Mouse (Mus musculus) monocyte, adult 5-6 weeks (primary cell): Measurements from ENCODE around the gene Cnnm3. TPM values are rescaled to one million over a fixed set of nuclear protein-coding genes. Genes with fewer than 3 reads are reported as not detected.

Experiments used
- ATAC-seq: fragments of 153-309, 156-312 bp; replicated peaks from 2 replicates; pipeline ENCODE4 v1.8.0; 2017; ENCODE audit warnings: mild to moderate bottlenecking; ENCODE audit not compliant: low TSS enrichment, insufficient number of reproducible peaks, severe bottlenecking, poor library complexity, low FRiP score
- total RNA-seq: library from RNA; stranded (forward); fragments of 200-1000, 200-491, 200-594 nt; gene quantifications from 3 replicates; pipeline ENCODE4 v1.2.3, GENCODE M21; 2017

Gene Cnnm3
- total RNA-seq, 1 experiment from 2014 or later, result 6.2 TPM

GRCm38 (mm10) chr1:36493299-36493698 is 18.4 kb upstream of the Cnnm3 start:
- no peak for ATAC-seq

- no peak for ATAC-seq
Observed at GRCm38 (mm10) chr1:36496719-36497118, 14.9 kb upstream of the Cnnm3 start.

GRCm38 (mm10) chr1:36497312-36497711 is 14.4 kb upstream of the Cnnm3 start:
- no peak for ATAC-seq

GRCm38 (mm10) chr1:36501261-36501660 is 10.4 kb upstream of the Cnnm3 start:
- ATAC-seq, result peak; percentile 59

- peak; percentile 56 for ATAC-seq
Observed at GRCm38 (mm10) chr1:36508238-36508637, 3.4 kb upstream of the Cnnm3 start.

GRCm38 (mm10) chr1:36512089-36512965 is 660 bp downstream of the Cnnm3 start:
- ATAC-seq, result no peak

- no peak for ATAC-seq
Observed at GRCm38 (mm10) chr1:36512966-36513280, 1.3 kb downstream of the Cnnm3 start.

GRCm38 (mm10) chr1:36513310-36513709 is 1.6 kb downstream of the Cnnm3 start:
- no peak for ATAC-seq

- ATAC-seq, result no peak
Observed at GRCm38 (mm10) chr1:36513718-36514117, 2.1 kb downstream of the Cnnm3 start.

GRCm38 (mm10) chr1:36518259-36518658 is 6.6 kb downstream of the Cnnm3 start:
- no peak for ATAC-seq

- ATAC-seq, result no peak
Observed at GRCm38 (mm10) chr1:36519626-36520025, 8.0 kb downstream of the Cnnm3 start.

GRCm38 (mm10) chr1:36522210-36522609 is 10.5 kb downstream of the Cnnm3 start:
- no peak for ATAC-seq

- no peak for ATAC-seq
Observed at GRCm38 (mm10) chr1:36523332-36524013, 11.8 kb downstream of the Cnnm3 start.

GRCm38 (mm10) chr1:36524058-36524457 is 12.4 kb downstream of the Cnnm3 start:
- ATAC-seq, result no peak

GRCm38 (mm10) chr1:36525774-36526173 is 14.1 kb downstream of the Cnnm3 start:
- no peak for ATAC-seq

- no peak for ATAC-seq
Observed at GRCm38 (mm10) chr1:36526903-36527302, 15.2 kb downstream of the Cnnm3 start.

GRCm38 (mm10) chr1:36528351-36528750 is 16.7 kb downstream of the Cnnm3 start:
- ATAC-seq, result no peak

GRCm38 (mm10) chr1:36529274-36529673 is 17.6 kb downstream of the Cnnm3 start:
- no peak for ATAC-seq

- no peak for ATAC-seq
Observed at GRCm38 (mm10) chr1:36529875-36530274, 18.2 kb downstream of the Cnnm3 start.

GRCm38 (mm10) chr1:36530485-36530884 is 18.8 kb downstream of the Cnnm3 start:
- no peak for ATAC-seq
